Mouse (Mus musculus) myocyte (in vitro differentiated cells): ENCODE measurements around the gene Olfr159. TPM values are rescaled to one million over a fixed set of nuclear protein-coding genes. Genes with fewer than 3 reads are reported as not detected.

Experiments
- H3K27me3 ChIP-seq: one replicate; pipeline ENCODE4 v1.6.1; 2011; ENCODE audit not compliant: control insufficient read depth, insufficient read depth, insufficient read length
- H3K36me3 ChIP-seq: one replicate; pipeline ENCODE4 v1.6.1; 2011; ENCODE audit not compliant: control insufficient read depth, insufficient read depth
- H3K4me2 ChIP-seq: one replicate; pipeline ENCODE4 v1.6.1; 2011; ENCODE audit warnings: low read depth, control low read depth
- H3K4me3 ChIP-seq: one replicate; pipeline ENCODE4 v1.5.1; 2011; ENCODE audit warnings: mild to moderate bottlenecking, control low read depth, moderate library complexity
- H3K79me2 ChIP-seq: one replicate; pipeline ENCODE4 v1.6.1; 2011; ENCODE audit not compliant: control insufficient read depth, insufficient read depth
- H3ac ChIP-seq: one replicate; pipeline ENCODE4 v1.6.1; 2011; ENCODE audit not compliant: control insufficient read depth, insufficient read length
- CEBPB ChIP-seq: IDR thresholded peaks from 2 replicates; pipeline ENCODE4 v1.6.1; 2011; ENCODE audit warnings: mild to moderate bottlenecking, moderate library complexity; ENCODE audit not compliant: poor library complexity, insufficient read depth, severe bottlenecking
- E2F4 ChIP-seq: IDR thresholded peaks from one replicate; pipeline ENCODE4 v1.6.1; 2011; ENCODE audit warnings: mild to moderate bottlenecking, control low read depth, moderate library complexity; ENCODE audit not compliant: insufficient read depth
- MAX ChIP-seq: IDR thresholded peaks from one replicate; pipeline ENCODE4 v1.6.1; 2011; ENCODE audit warnings: low read depth, mild to moderate bottlenecking, control low read depth
- MYOD1 ChIP-seq, 3 experiments: IDR thresholded peaks; one replicate each; pipeline ENCODE4 v1.6.1; 2011; ENCODE audit warnings: control low read depth in 2 of 3, low read depth in 2 of 3, mild to moderate bottlenecking in 2 of 3, moderate library complexity in 1 of 3; ENCODE audit not compliant: insufficient read length in 2 of 3, control insufficient read depth in 1 of 3
- MYOG ChIP-seq, 3 experiments: IDR thresholded peaks; one replicate each; pipeline ENCODE4 v1.6.1; 2011; ENCODE audit warnings: control low read depth in 2 of 3, low read depth in 2 of 3, mild to moderate bottlenecking in 2 of 3; ENCODE audit not compliant: insufficient read length in 2 of 3, control insufficient read depth in 1 of 3, insufficient read depth in 1 of 3
- POLR2A ChIP-seq: IDR thresholded peaks from one replicate; pipeline ENCODE4 v1.6.1; 2011; ENCODE audit warnings: low read depth, mild to moderate bottlenecking, control low read depth, moderate library complexity; ENCODE audit not compliant: insufficient read length
- SRF ChIP-seq: IDR thresholded peaks from one replicate; pipeline ENCODE4 v1.6.1; 2011; ENCODE audit warnings: low read depth; ENCODE audit not compliant: control insufficient read depth, insufficient read length
- TCF12 ChIP-seq: IDR thresholded peaks from one replicate; pipeline ENCODE4 v1.6.1; 2011; ENCODE audit warnings: mild to moderate bottlenecking, control low read depth; ENCODE audit not compliant: poor library complexity, insufficient read depth, severe bottlenecking
- TCF3 ChIP-seq: IDR thresholded peaks from one replicate; pipeline ENCODE4 v1.6.1; 2011; ENCODE audit warnings: low read depth, control low read depth; ENCODE audit not compliant: insufficient read length
- USF1 ChIP-seq: IDR thresholded peaks from one replicate; pipeline ENCODE4 v1.6.1; 2011; ENCODE audit warnings: low read depth, mild to moderate bottlenecking, control low read depth, moderate library complexity
- polyA plus RNA-seq: library from polyadenylated mRNA; unstranded; fragments of >200 nt; fragmentation: generic; extraction: Trizol; gene quantifications from one replicate; pipeline ENCODE4 v1.2.1, GENCODE M21; 2012; ENCODE audit warnings: missing spikeins

Gene Olfr159
- polyA plus RNA-seq, 1 experiment = not detected

DNA sequence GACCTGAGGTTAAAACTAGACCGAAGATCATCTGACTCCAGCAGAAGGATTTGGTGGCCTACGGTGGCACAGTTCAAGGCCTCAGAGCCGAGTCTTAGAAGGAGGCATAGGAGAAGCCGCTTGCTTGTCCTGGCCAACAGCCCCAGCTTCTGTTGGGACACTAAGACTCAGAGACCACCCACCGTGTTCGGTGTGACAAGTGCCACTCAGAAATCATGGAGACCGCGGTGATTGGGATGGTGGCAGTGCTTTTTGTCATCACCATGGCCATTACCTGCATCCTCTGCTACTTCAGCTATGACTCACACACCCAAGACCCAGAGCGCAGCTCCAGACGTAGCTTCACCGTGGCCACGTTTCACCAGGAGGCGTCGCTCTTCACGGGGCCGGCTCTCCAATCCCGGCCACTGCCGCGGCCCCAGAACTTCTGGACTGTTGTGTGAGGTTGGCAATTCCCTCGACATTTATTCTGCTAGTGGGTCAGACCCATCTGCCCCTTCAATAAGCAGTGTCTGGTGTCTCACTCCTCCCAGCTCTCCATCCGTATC is 40.0 kb downstream of the Olfr159 start:
- Histone ChIP-seq H3K79me2 (no peaks in the 10 kb centered on the region), H3K4me2 (no peak overlapping the region), H3ac (no peak overlapping the region), H3K27me3 (no peaks in the 10 kb centered on the region), H3K4me3 (no peak overlapping the region), H3K36me3 (no peaks in the 10 kb centered on the region)
- TF ChIP-seq SRF = no peak
- no peak for TF ChIP-seq USF1
- TF ChIP-seq MAX = no peak
- TF ChIP-seq MYOG (IDR thresholded peaks at IDR 0.05; ENCODE audit: control insufficient read depth in 1 of 3, insufficient read depth in 1 of 3, insufficient read length in 2 of 3, low read depth in 2 of 3) = no peak
- no peak for TF ChIP-seq TCF3
- no peak for TF ChIP-seq CEBPB
- no peak for TF ChIP-seq TCF12

DNA sequence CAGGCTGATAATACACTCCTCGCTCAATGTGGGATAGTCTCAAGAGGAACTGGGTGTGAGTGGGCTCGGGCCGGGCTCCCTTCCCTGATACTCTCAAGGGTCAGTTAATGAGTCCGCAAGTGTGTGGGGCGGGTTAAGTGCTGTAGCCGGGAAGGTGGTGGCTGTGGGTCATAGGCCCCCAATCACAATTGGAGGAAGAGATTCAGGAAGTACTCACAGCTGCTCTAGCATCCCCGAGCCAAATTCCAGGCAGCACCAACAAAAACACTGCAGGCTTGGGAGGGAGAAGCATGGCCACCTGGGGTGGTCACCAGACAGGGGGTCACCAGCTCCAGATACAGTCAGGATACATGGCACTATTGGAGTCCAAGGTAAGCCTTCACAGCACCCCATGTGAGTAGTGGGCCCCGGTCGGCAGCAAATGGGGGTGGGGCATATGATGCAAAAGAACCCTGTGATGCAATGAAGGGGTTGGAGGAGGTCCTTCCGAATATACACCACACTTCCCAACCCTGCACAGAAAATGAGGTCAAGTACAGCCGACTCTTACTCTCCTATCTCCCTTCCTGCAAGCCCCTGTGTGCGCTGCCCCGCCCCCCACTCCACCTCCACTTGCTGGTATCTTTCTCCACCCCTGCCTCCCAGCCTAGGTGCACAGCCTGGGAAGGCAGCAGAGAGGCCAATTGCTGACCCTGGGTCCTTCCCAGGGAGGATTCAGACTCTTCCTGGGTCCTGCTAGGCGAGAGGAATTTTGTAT is 40.8 kb downstream of the Olfr159 start, which contains the start of gene Spaar:
Spaar (plus strand) TSS at position 241 of the 757 bp plus-strand sequence.
- peak within 1 kb of the TSS; percentile 79 for H3K4me2 ChIP-seq
- H3K4me3 ChIP-seq = no peak within 1 kb of the TSS
- H3K27me3 ChIP-seq = no peaks in the 10 kb centered on the region
- no peaks in the 10 kb centered on the region for H3K79me2 ChIP-seq
- no peak within 1 kb of the TSS for H3ac ChIP-seq
- TF ChIP-seq E2F4 (no peak), MAX (no peak)
- no peaks in the 10 kb centered on the region for H3K36me3 ChIP-seq

DNA sequence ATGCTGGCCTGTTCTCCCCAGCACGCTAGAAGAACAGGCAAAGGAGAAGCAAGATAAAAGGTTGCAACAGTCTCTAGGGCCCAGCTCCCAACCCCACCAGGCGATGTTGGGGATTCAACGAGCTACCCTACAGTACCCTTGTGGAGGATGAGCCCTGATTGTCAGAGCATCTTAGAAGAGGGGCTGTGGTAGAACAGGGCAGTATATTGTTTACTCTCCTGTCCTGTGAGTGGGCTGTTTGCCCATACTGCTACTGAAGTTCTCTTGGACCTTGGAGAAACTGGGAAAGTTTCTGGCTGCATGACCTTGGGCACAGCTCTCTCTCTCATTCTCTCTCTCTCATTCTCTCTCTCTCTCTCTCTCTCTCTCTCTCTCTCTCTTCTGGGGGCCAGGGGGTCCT is 41.7 kb downstream of the Olfr159 start:
- Histone ChIP-seq H3K79me2 (no peaks in the 10 kb centered on the region), H3K4me2 (peak overlapping the region; percentile 79), H3ac (no peak overlapping the region), H3K27me3 (no peaks in the 10 kb centered on the region), H3K36me3 (no peaks in the 10 kb centered on the region), H3K4me3 (no peak overlapping the region)
- TF ChIP-seq CEBPB = no peak
- TF ChIP-seq MYOG (IDR thresholded peaks at IDR 0.05; ENCODE audit: control insufficient read depth in 1 of 3, insufficient read depth in 1 of 3, insufficient read length in 2 of 3, low read depth in 2 of 3) = no peak
- no peak for TF ChIP-seq MYOD1 (IDR thresholded peaks at IDR 0.05; ENCODE audit: control insufficient read depth in 1 of 3, insufficient read length in 2 of 3, low read depth in 2 of 3)
- TF ChIP-seq TCF12 = no peak
- TF ChIP-seq MAX = no peak
- no peak for TF ChIP-seq USF1

DNA sequence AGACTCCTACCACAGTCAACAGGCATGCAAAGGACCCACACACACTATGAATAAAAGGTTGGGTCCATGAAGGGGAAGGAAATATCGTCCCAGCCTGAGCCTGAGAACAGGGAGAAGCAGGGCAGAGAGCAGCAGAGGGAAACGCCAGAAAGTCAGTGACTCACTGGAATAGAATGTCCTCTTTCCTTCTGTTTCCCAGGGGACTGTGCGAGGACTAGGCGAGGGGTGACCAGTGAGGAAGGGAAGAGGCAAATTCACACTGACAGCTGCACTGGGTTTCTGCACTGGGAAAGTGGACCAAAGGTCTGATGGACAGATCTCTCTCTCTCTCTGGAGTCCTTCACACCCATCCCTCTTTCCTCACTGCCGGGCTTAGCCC is 42.2 kb downstream of the Olfr159 start:
- TF ChIP-seq MYOD1 (IDR thresholded peaks at IDR 0.05; ENCODE audit: control insufficient read depth in 1 of 3, insufficient read length in 2 of 3, low read depth in 2 of 3) (peak in 2 of 3 experiments; percentile 78 to 85), MYOG (IDR thresholded peaks at IDR 0.05; ENCODE audit: control insufficient read depth in 1 of 3, insufficient read depth in 1 of 3, insufficient read length in 2 of 3, low read depth in 2 of 3) (peak in 1 of 3 experiments; percentile 66), SRF (no peak), TCF12 (peak; percentile 33)
- H3ac ChIP-seq = no peak overlapping the region
- peak overlapping the region; percentile 79 for H3K4me2 ChIP-seq
- H3K4me3 ChIP-seq = no peak overlapping the region
- H3K79me2 ChIP-seq = no peaks in the 10 kb centered on the region
- H3K27me3 ChIP-seq = no peaks in the 10 kb centered on the region
- no peaks in the 10 kb centered on the region for H3K36me3 ChIP-seq

DNA sequence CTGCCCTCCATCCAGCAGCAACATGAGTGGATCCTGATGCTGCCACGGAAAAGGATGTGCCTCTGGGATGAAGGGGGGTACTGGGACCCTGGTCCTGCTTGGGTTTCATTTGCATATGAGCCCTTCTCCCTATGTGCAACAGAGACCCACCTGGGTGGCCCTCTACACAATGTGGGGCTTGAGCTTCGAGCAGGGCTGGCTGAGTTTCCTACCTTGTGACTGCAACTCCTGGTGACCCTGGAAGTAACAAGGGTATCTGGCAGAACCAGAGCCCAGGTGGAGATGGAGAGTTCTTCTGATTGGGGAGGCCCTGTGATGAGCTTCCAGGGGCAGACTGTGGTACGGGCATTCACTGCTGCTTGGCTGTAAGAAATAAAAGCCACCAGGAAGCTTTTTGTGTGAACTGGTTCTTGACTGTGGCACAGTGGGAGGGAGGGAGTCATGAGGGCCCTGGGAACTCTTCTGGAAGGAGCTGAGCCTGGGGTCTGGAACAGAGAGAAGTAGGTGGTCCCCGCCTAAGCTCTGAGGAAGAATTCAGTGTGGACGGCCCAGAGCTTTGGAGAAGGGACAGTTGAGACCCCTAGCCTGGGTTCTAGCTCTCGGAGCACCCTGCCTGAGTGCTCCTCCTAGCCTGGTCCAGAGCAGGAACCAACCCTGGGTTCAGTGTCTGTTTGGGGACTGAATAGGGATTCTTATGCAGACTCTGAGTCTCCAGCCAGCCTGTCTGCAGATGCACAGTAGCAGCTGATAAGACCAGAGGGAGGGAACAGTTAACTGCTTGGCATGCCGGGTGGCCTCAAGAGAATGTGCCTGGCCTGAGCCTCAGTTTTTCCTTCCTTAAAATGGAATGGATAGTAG is 42.9 kb downstream of the Olfr159 start:
- H3K36me3 ChIP-seq = no peaks in the 10 kb centered on the region
- H3K4me3 ChIP-seq = no peak overlapping the region
- no peaks in the 10 kb centered on the region for H3K27me3 ChIP-seq
- no peak overlapping the region for H3ac ChIP-seq
- TF ChIP-seq POLR2A (no peak), MAX (no peak), MYOD1 (IDR thresholded peaks at IDR 0.05; ENCODE audit: control insufficient read depth in 1 of 3, insufficient read length in 2 of 3, low read depth in 2 of 3) (peak; percentile 81 to 86 (median 85)), USF1 (no peak), MYOG (IDR thresholded peaks at IDR 0.05; ENCODE audit: control insufficient read depth in 1 of 3, insufficient read depth in 1 of 3, insufficient read length in 2 of 3, low read depth in 2 of 3) (peak in 1 of 3 experiments; percentile 51)
- H3K79me2 ChIP-seq = no peaks in the 10 kb centered on the region
- H3K4me2 ChIP-seq = peak overlapping the region; percentile 79
